Mouse (Mus musculus) thymus, adult 2 months (tissue): ENCODE measurements around the gene Bik. TPM values are rescaled to one million over a fixed set of nuclear protein-coding genes. Genes with fewer than 3 reads are reported as not detected.

ENCODE experiments used
- DNase-seq: peaks from one replicate; pipeline ENCODE4 v3.0.0; 2021
- H3K27ac ChIP-seq: fragments of 200-500 bp; 2 replicates; pipeline ENCODE4 v1.5.1; 2012; ENCODE audit warnings: low read length, control low read depth; ENCODE audit not compliant: control insufficient read depth, insufficient read depth
- H3K27me3 ChIP-seq: fragments of 200-500 bp; 2 replicates; pipeline ENCODE4 v1.6.1; 2012; ENCODE audit warnings: mild to moderate bottlenecking, low read length, moderate library complexity, mixed read lengths; ENCODE audit not compliant: control insufficient read depth, insufficient read depth
- H3K36me3 ChIP-seq: fragments of 200-500 bp; 2 replicates; pipeline ENCODE4 v1.6.1; 2012; ENCODE audit warnings: mild to moderate bottlenecking, low read length, moderate library complexity; ENCODE audit not compliant: control insufficient read depth, insufficient read depth
- H3K4me1 ChIP-seq: fragments of 200-500 bp; replicated peaks from 2 replicates; pipeline ENCODE4 v1.6.1; 2012; ENCODE audit warnings: low read length; ENCODE audit not compliant: control insufficient read depth, insufficient read depth
- H3K4me3 ChIP-seq: fragments of 200-500 bp; 2 replicates; pipeline ENCODE4 v1.5.1; 2012; ENCODE audit warnings: mild to moderate bottlenecking, low read length, control low read depth, moderate library complexity; ENCODE audit not compliant: control insufficient read depth, insufficient read depth
- CTCF ChIP-seq: fragments of 200-500 bp; IDR thresholded peaks from 2 replicates; pipeline ENCODE4 v1.5.1; 2012; ENCODE audit warnings: mild to moderate bottlenecking, control low read depth, low read length, moderate library complexity, borderline replicate concordance; ENCODE audit not compliant: control insufficient read depth, poor library complexity, insufficient read depth; ENCODE audit errors: extremely low read depth
- POLR2A ChIP-seq: fragments of 200-500 bp; IDR thresholded peaks from 2 replicates; pipeline ENCODE4 v1.6.1; 2012; ENCODE audit warnings: mild to moderate bottlenecking, low read length, control low read depth, moderate library complexity; ENCODE audit not compliant: control insufficient read depth, poor library complexity, insufficient read depth; ENCODE audit errors: extremely low read depth
- WGBS: fragments of 180-500 bp; shearing (Covaris S2); methylation state at CpG from one replicate; pipeline ENCODE4 v1.1.7; 2018; 5-methylcytosine and 5-hydroxymethylcytosine counted together
- polyA plus RNA-seq: library from polyadenylated mRNA; depleted of rRNA; stranded (reverse); fragments of >200 nt; gene quantifications from 2 replicates; pipeline ENCODE4 v1.2.3, GENCODE M21; 2012

Bik gene
- polyA plus RNA-seq, 1 experiment: 14.7 TPM

DNA sequence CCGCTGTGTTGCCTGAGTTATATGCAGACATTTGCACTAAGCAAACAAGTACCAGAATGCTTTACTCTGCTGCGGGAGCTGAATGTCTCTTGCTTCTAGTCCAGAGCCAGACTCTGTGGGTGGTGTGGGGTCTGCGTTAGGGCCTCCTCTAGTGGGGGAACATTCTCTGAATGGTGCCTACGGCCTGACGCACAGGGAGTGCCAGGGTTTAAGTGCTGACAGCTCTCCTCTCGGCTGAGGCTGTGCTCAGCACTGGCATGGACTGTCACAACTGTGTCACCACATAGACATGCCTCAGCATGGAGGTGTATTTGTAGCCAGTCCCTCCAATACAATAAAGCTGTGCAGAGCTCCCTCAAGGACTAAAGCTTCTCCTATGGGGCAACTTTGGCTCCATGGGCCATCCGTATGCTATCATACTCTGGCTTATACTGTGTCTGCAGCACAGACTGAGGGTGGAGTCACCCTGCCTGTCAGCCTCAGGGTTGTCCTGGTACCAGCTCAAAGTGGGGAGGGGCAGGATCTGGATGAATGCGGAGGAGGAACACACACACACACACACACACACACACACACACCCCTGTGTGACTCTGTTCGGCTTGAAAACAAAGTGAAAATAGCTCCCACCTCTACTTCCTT is 39.1 kb upstream of the Bik start:
- WGBS: 95% methylated on average over 9 of the region's 9 CpGs
- Histone ChIP-seq H3K27me3 (no peaks in the 10 kb centered on the region), H3K36me3 (no peaks in the 10 kb centered on the region), H3K27ac (no peak overlapping the region), H3K4me1 (no peaks in the 10 kb centered on the region), H3K4me3 (no peak overlapping the region)
- TF ChIP-seq POLR2A (no peak), CTCF (no peak)
- DNase-seq: no peak

DNA sequence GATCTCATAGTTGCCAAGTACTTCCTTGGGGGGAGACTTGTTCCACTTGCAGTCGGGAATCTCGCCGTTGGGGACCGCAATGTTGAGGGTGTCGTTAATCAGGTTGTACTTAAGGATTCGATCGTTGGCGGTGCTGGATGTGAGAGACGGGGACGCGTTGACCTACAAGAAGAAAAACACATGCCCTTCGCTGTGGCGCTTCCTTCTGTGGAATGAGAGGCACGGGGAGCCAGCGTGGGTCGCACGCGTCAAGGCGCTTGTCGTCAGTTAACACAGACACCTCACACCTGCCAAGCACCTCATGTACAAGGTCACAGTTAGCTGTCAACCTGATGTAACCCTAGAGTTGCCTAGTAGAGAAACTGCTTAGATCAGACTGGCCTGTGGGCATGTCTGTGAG is 37.2 kb upstream of the Bik start:
- Histone ChIP-seq H3K27me3 (no peaks in the 10 kb centered on the region), H3K4me3 (no peak overlapping the region), H3K4me1 (no peaks in the 10 kb centered on the region), H3K36me3 (no peaks in the 10 kb centered on the region), H3K27ac (no peak overlapping the region)
- TF ChIP-seq POLR2A (no peak), CTCF (no peak)
- DNase-seq: no peak
- 98% methylated on average over 20 of the region's 20 CpGs for WGBS

DNA sequence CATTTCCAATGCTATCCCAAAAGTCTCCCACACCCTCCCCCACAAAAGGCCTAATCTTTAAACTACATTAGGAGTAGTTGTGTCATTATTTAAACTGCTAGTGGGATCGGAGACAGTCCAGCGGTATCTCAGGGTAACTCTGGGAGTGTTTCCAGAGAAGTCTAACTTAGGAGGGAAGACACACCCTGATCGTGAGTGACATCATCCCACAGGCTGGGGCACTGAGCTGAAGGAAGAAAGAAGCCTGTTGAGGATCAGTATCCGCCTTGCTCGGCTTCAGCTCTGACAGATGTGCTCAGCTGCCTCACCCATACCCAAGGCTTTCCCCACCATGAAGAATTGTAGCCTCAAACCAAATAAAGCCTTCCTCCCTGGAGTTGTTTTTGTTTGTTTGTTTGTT is 34.8 kb upstream of the Bik start:
- 93% methylated on average over 5 of the region's 5 CpGs for WGBS
- Histone ChIP-seq H3K4me3 (no peak overlapping the region), H3K27me3 (no peaks in the 10 kb centered on the region), H3K27ac (no peak overlapping the region), H3K4me1 (no peaks in the 10 kb centered on the region), H3K36me3 (no peaks in the 10 kb centered on the region)
- TF ChIP-seq CTCF (no peak), POLR2A (no peak)
- DNase-seq: no peak

DNA sequence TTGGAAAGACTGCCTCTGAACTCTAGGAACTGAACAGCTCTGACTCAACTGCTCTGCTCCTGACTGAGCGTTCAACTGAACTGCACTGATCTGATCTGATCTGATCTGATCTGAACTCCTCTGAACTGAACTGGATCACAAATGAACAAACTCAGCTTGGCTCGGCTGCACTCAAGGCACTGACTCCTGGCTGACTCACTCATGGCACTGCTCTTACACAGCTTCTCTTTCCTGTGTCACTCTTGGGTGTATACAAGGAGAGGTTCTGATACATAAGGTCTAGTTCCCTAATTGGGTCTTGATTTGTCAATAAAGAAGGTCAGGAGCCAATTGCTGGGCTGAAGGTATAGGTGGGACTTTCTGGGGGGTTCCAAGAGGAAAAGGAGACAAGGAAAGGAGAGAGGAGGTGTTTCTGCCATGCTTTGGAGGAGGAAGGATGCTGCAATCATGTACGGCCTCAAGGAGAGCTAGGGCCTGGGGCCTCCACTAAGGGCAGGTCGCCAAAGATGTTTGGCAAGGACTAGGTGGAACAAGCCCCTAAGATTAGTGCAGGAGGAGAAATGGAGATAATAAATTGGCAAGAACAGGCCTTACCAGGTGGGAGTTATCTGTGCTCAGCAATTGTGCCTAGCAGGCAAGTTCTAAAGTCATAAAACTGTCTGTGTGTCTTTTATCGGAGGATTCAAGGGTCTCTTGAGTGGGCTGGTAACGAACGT is 32.6 kb upstream of the Bik start:
- Histone ChIP-seq H3K27me3 (no peaks in the 10 kb centered on the region), H3K36me3 (no peaks in the 10 kb centered on the region), H3K4me1 (no peaks in the 10 kb centered on the region), H3K4me3 (no peak overlapping the region), H3K27ac (no peak overlapping the region)
- no peak for DNase-seq
- WGBS: 95% methylated on average over 7 of the region's 7 CpGs
- TF ChIP-seq CTCF: no peak
- no peak for TF ChIP-seq POLR2A

DNA sequence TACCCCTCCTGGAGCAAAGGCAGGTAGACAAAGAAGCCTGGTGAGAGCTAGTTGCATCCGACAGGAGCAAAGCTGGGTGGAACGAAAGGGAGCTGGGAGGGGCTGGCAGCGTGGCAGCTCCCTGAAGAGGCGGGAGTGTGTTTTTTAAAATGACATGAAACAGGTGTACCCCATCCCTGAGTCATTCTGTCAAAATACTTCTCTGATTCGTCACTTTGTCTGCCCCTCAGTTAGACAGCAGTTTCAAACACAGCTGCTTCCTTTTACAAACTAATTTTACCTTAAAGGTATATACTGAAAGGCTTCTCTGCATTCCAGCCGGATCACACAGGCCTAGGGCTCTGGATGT is 32.1 kb upstream of the Bik start:
- no peak for DNase-seq
- Histone ChIP-seq H3K27me3 (no peaks in the 10 kb centered on the region), H3K4me1 (no peaks in the 10 kb centered on the region), H3K27ac (no peak overlapping the region), H3K36me3 (no peaks in the 10 kb centered on the region), H3K4me3 (no peak overlapping the region)
- 96% methylated on average over 6 of the region's 6 CpGs for WGBS
- no peak for TF ChIP-seq POLR2A
- TF ChIP-seq CTCF: no peak

DNA sequence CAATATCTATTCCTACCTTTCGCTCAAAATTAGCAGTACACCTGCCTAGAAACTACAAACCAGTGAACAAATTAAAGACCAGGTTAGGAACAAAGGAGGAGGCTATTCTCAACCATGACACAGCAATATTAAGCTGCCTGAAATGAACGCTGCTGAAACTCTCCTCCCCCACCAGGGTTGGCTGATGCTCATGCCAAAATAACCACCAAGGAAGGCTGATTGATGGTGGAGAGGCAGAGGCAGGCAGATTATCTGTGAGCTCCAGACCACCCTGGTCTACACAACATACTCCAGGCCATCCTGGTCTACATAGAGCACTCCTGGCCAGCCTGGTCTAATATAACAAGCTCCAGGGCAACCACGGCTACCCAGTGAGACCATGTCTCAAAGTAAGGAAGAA is 31.5 kb upstream of the Bik start:
- 88% methylated on average over 3 of the region's 3 CpGs for WGBS
- DNase-seq: no peak
- Histone ChIP-seq H3K27me3 (no peaks in the 10 kb centered on the region), H3K4me3 (no peak overlapping the region), H3K36me3 (no peaks in the 10 kb centered on the region), H3K27ac (no peak overlapping the region), H3K4me1 (no peaks in the 10 kb centered on the region)
- TF ChIP-seq POLR2A: no peak
- no peak for TF ChIP-seq CTCF
